Mouse (Mus musculus) macrophage (primary cell): Measurements from ENCODE around the gene Serpina1d. TPM values are rescaled to one million over a fixed set of nuclear protein-coding genes. Genes with fewer than 3 reads are reported as not detected.
"Not testable (repeated sequence)": the region's sequence is repeated elsewhere in the genome, so short reads cannot be mapped to it uniquely, and the experiment has no call there.

Experiments used
- H3K27ac ChIP-seq: fragments of 350-480 bp; formaldehyde crosslinking; 2 replicates; pipeline ENCODE4 v1.9.0; 2021
- H3K36me3 ChIP-seq: fragments of 350-480 bp; formaldehyde crosslinking; 2 replicates; pipeline ENCODE4 v1.9.0; 2021; ENCODE audit errors: inconsistent target
- H3K4me3 ChIP-seq: fragments of 350-480 bp; formaldehyde crosslinking; 2 replicates; pipeline ENCODE4 v1.9.0; 2021; ENCODE audit errors: inconsistent target
- H3K79me2 ChIP-seq: fragments of 350-480 bp; formaldehyde crosslinking; 2 replicates; pipeline ENCODE4 v1.9.0; 2021; ENCODE audit errors: inconsistent target
- WGBS: methylation state at CpG from one replicate; pipeline ENCODE4 v1.1.7; 2026; ENCODE audit warnings: inconsistent platforms; ENCODE audit not compliant: missing documents; 5-methylcytosine and 5-hydroxymethylcytosine counted together
- polyA plus RNA-seq: library from polyadenylated mRNA; stranded (reverse); fragments of 250-400 nt; gene quantifications from 3 replicates; pipeline ENCODE4 v1.2.4, GENCODE M21; 2018; ENCODE audit warnings: inconsistent platforms
- total RNA-seq, 78 experiments: library from RNA; depleted of rRNA; stranded (reverse); fragments of 250-400 nt; gene quantifications; 1 replicate in 9 of 78; 2 replicates in 24 of 78; 3 replicates in 43 of 78; 4 replicates in 2 of 78; pipeline ENCODE4 v1.2.4; 2018; ENCODE audit warnings: inconsistent platforms in 56 of 78

The Serpina1d gene
- not detected for total RNA-seq (2018; cell fraction: chromatin; rRNA removed)
- not detected for total RNA-seq (2018; cell fraction: cytosol; rRNA removed)
- total RNA-seq (2018; cell fraction: nucleus; rRNA removed) = not detected
- not detected in 3 replicates for polyA plus RNA-seq

- H3K36me3 ChIP-seq, H3K79me2 ChIP-seq, H3K4me3 ChIP-seq, H3K27ac ChIP-seq: not testable (repeated sequence)
- 85% methylated on average over 6 of the region's 6 CpGs for WGBS
Measured at GRCm38 (mm10) chr12:103773246-103773851, at the start of gene Serpina1d. Serpina1d (minus strand) TSS chr12:103773592.

DNA sequence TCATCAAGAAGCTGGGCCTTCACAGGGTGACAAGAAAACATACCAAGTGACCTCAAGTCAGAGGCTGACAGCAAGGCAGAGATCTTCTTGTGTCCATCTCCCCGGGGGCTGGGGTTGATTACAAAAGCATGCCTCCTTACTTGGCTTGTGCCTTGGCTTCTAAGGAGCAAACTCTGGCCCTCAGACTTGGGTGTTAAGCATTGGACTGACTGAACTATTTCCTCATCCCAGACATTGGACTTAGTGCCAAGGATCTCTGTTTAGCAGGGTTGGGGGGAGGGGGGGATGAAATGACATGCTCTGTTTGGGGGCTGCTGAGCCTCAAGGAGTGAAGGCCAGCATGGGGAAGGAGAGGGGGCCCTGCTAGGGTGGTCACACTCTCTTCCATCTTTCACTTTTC, 2.8 kb downstream of the Serpina1d start:
- H3K27ac ChIP-seq, H3K4me3 ChIP-seq, H3K79me2 ChIP-seq, H3K36me3 ChIP-seq: not testable (repeated sequence)
- no CpG with 5 or more reads among the region's 1 CpGs for WGBS

- H3K27ac ChIP-seq, H3K79me2 ChIP-seq, H3K4me3 ChIP-seq, H3K36me3 ChIP-seq: not testable (repeated sequence)
- WGBS = 82% methylated on average over 3 of the region's 3 CpGs
Measured at GRCm38 (mm10) chr12:103763083-103763482, 10.3 kb downstream of the Serpina1d start.

- not testable (repeated sequence) for H3K4me3 ChIP-seq, H3K27ac ChIP-seq, H3K36me3 ChIP-seq, H3K79me2 ChIP-seq
- 77% methylated on average over 3 of the region's 3 CpGs for WGBS
Measured at GRCm38 (mm10) chr12:103760316-103760715, 13.1 kb downstream of the Serpina1d start.

DNA sequence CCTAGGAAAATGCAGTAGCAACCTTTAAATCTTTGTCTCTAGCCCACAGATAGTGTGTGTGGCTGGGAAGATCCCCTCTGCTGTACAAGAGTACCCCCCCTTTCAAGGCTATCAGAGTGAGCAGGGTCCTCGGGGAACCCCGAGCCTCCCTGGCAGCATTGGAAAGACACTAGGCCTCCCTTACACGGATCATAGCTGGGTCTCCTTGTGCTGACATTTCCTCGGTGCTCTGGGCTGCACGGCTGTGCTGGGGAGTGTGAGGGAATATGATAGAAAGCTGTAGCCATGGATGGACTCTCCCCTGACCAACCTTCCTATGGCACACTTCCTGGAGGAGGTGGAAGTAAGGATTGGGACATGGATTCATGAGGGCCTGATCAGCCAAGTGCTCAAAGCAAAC, 27.4 kb downstream of the Serpina1d start:
- H3K4me3 ChIP-seq, H3K36me3 ChIP-seq, H3K79me2 ChIP-seq, H3K27ac ChIP-seq: not testable (repeated sequence)
- WGBS = 86% methylated on average over 5 of the region's 5 CpGs

- not testable (repeated sequence) for H3K27ac ChIP-seq, H3K36me3 ChIP-seq, H3K4me3 ChIP-seq, H3K79me2 ChIP-seq
- 84% methylated on average over 5 of the region's 6 CpGs for WGBS
Measured at GRCm38 (mm10) chr12:103737791-103738580, 35.4 kb downstream of the Serpina1d start.

DNA sequence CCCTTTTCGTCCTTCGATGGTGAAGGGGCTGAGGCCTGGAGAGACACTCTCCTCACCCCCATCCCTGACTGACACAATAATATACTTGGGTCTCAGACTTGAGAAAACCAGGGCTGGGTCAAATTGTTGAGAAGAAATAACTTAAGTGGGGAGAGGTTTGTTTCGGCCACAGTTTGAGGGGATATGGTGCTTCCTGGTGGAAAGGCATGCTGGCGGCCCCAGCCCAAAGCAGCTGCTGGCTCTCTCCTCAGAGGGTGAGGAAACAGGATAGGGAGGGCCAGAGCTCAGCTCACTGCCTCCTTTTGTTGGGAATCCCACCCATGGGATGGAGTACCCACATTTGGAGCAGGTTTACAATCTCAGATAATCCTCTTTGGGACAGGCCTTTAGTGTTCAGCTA, 37.8 kb downstream of the Serpina1d start:
- not testable (repeated sequence) for H3K36me3 ChIP-seq, H3K4me3 ChIP-seq, H3K79me2 ChIP-seq, H3K27ac ChIP-seq
- WGBS = 91% methylated on average over 4 of the region's 4 CpGs

DNA sequence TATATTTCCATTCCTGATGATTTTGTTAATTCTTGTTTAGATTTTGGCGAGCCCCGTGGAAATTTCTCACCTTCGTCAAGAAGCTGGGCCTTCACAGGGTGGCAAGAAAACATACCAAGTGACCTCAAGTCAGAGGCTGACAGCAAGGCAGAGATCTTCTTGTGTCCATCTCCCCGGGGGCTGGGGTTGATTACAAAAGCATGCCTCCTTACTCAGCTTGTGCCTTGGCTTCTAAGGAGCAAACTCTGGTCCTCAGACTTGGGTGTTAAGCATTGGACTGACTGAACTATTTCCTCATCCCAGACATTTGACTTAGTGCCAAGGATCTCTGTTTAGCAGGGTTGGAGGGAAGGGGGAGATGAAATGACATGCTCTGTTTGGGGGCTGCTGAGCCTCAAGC, 38.3 kb downstream of the Serpina1d start:
- WGBS = 100% methylated on average over 3 of the region's 4 CpGs

More for the DNA sequence above, 38.3 kb downstream of the Serpina1d start:
- not testable (repeated sequence) for H3K36me3 ChIP-seq, H3K27ac ChIP-seq, H3K79me2 ChIP-seq, H3K4me3 ChIP-seq

Other genes starting within 250 kb of the Serpina1d start
- gene Ppp4r4, start 241.3 kb downstream of the Serpina1d start, polyA plus RNA-seq = 0.07 to 0.09 TPM in 2 of 3 replicates, not detected in the other
- gene Serpina10, start 142.1 kb downstream of the Serpina1d start, polyA plus RNA-seq = not detected in 3 replicates
- gene Serpina6, start 116.4 kb downstream of the Serpina1d start, polyA plus RNA-seq = not detected in 3 replicates
- gene Serpina16, start 97.5 kb downstream of the Serpina1d start, polyA plus RNA-seq = not detected in 3 replicates
- gene Serpina1f, start 78.1 kb downstream of the Serpina1d start, polyA plus RNA-seq = not detected in 3 replicates
- gene Serpina1b, start 56.8 kb upstream of the Serpina1d start, polyA plus RNA-seq = not detected in 3 replicates
- not detected in 3 replicates for gene Serpina1a, start 90.0 kb upstream of the Serpina1d start, polyA plus RNA-seq
- not detected in 3 replicates for gene Serpina1c, start 131.3 kb upstream of the Serpina1d start, polyA plus RNA-seq
- not detected in 3 replicates for gene Serpina1e, start 185.4 kb upstream of the Serpina1d start, polyA plus RNA-seq
- gene Serpina11, start 216.4 kb upstream of the Serpina1d start, polyA plus RNA-seq = not detected in 3 replicates
- not detected in 3 replicates for gene Serpina9, start 240.2 kb upstream of the Serpina1d start, polyA plus RNA-seq